Mouse (Mus musculus) erythroblast, embryonic 14.5 days (primary cell): ENCODE data around the gene Zfp652.

Experiments used
- GATA1 ChIP-seq: IDR thresholded peaks from 2 replicates; pipeline ENCODE4 v1.6.1; 2012; ENCODE audit warnings: low read length, inconsistent platforms, mixed read lengths
- TAL1 ChIP-seq: IDR thresholded peaks from 3 replicates; pipeline ENCODE4 v1.6.1; 2012; ENCODE audit warnings: low read length, inconsistent platforms, mixed read lengths

- TF ChIP-seq GATA1 (no peak), TAL1 (no peak)
Observed at GRCm38 (mm10) chr11:95858528-95859467, 146.3 kb downstream of the Zfp652 start.
